Mouse (Mus musculus): ENCODE results near the gene Asmt.

Gene Asmt

GRCm38 (mm10) chrX:170672594-170673092 is at the start of gene Asmt:
Gene Asmt (plus strand): TSS chrX:170672644.
- DNase-seq, result no peak

DNA sequence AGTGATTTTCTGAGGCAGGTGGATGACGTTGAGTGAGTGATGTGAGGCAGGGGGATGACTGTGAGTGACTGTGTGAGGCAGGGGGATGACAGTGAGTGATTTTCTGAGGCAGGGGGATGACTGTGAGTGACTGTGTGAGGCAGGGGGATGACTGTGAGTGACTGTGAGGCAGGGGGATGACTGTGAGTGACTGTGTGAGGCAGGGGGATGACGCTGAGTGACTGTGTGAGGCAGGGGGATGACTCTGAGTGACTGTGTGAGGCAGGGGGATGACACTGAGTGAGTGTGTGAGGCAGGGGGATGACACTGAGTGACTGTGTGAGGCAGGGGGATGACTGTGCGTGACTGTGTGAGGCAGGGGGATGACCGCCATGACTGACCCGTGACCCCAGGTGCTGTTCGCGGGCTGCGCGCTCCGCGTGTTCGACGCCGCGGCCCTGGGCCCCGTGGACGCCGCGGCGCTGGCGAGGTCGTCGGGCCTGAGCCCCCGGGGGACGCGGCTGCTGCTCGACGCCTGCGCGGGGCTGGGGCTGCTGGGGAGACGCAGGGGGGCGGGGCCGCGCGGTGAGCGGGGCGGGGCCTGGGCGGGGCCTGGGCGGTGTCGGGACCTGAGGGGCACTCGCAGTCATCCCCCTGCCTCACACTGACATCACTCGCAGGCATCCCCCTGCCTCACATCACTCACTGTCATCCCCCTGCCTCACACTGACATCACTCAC is 948 bp downstream of the Asmt start:
- DNase-seq, result peak; percentile 40

GRCm38 (mm10) chrX:170674229-170674771 is 1.9 kb downstream of the Asmt start:
- peak; percentile 42 for DNase-seq

DNA sequence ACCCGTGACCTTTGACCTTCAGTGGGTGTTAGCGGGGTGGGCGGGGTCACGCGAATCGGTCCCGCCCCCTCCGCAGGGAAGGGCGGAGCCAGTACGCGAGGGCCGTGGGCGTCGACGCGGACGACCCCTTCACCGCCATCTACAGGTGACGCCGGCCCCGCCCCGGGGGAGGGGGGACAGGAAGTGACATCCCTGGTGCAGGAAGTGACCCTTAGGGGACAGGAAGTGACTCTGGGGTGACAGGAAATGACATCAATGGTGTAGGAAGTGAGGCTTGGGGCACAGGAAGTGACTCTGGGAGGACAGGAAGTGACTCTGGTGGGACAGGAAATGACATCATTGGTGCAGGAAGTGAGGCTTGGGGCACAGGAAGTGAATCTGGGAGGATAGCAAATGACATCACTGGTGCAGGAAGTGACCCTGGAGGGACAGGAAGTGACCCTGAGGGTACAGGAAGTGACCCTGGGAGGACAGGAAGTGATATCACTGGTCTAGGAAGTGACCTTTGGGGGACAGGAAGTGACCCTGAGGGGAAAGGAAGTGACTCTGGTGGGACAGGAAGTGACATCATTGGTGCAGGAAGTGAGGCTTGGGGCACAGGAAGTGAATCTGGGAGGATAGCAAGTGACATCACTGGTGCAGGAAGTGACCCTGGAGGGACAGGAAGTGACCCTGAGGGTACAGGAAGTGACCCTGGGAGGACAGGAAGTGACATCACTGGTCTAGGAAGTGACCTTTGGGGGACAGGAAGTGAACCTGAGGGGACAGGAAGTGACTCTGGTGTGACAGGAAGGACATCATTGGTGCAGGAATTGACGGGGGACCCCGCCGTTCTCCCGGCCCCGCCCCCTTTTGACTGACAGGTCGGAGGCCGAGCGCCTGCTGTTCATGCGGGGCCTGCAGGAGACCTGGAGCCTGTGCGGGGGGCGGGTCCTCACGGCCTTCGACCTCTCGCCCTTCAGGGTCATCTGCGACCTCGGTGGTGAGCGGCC is 2.7 kb downstream of the Asmt start:
- DNase-seq, result no peak

GRCm38 (mm10) chrX:170675923-170676605 is 3.6 kb downstream of the Asmt start:
- DNase-seq, result no peak

DNA sequence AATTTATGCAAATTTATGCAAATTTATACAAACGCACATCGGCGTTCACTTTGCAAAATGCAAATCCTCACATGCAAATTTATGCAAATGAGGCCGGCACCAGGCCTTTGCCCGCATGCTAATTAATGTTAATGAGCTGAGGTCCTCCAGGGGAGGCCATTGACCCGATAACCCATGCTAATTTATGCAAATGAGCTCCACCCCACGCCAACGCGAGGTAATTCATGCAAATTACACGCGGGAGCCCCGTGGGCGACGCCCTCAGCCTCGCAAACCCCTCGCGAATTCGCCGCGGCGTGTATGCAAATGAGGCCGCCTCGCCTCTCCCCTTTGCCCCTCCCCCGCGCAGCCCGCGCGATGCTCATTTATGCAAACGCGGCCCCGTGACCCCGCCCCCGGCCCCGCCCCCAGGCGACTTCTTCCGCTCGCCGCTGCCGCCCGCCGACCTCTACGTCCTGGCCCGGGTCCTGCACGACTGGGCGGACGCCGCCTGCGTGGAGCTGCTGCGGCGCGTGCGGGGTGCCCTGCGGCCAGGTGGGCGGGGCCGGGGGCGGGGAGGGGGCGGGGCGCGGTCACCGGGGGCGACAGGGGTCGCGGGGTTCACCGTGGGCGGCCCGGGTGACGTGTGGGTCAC is 4.3 kb downstream of the Asmt start:
- no peak for DNase-seq

DNA sequence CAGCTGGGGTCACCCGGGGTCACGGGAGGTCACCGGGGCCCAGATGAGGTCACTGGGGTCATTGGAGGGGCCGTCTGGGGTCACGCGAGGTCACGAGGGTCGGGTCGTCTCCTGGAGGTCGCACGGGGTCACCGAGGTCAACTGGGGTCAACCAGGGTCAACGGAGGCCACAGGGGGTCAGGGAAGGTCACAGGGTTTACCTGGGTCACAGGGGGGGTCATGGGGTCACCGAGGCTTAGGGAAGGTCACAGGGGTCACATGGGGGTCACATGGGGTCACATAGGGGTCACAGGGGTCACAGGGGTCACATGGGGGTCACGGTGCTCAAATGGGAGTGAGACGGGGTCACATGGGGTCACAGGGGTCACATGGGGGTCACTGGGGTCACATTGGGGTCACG is 4.8 kb downstream of the Asmt start:
- no peak for DNase-seq

- DNase-seq, result no peak
Measured at GRCm38 (mm10) chrX:170677680-170678079, 5.2 kb downstream of the Asmt start.

Data from liver (tissue).